Mouse (Mus musculus) hindlimb bud, embryonic 11.5 days (tissue): ENCODE data around the gene Trim44.
A peak's percentile ranks its signal among the peaks of the same experiment; 100 is the strongest.

Experiments
- DNase-seq: peaks from one replicate; pipeline ENCODE4 v3.0.0-alpha.2; 2012; ENCODE audit warnings: low read depth, low spot score; ENCODE audit errors: extremely low spot score

Gene Trim44

GRCm38 (mm10) chr2:102291533-102291932, 116.1 kb downstream of the Trim44 start:
- DNase-seq: no peak

GRCm38 (mm10) chr2:102290041-102290440, 117.6 kb downstream of the Trim44 start:
- DNase-seq: peak; percentile 35

GRCm38 (mm10) chr2:102288676-102289075, 119.0 kb downstream of the Trim44 start:
- no peak for DNase-seq

GRCm38 (mm10) chr2:102287369-102287768, 120.3 kb downstream of the Trim44 start:
- no peak for DNase-seq

- no peak for DNase-seq
These were observed 125.5 kb downstream of the Trim44 start for GRCm38 (mm10) chr2:102282081-102282480.

GRCm38 (mm10) chr2:102279779-102280178, 127.8 kb downstream of the Trim44 start:
- no peak for DNase-seq

GRCm38 (mm10) chr2:102277946-102278345, 129.7 kb downstream of the Trim44 start:
- DNase-seq: no peak

GRCm38 (mm10) chr2:102273280-102273679, 134.3 kb downstream of the Trim44 start:
- no peak for DNase-seq

GRCm38 (mm10) chr2:102267582-102268339, 139.9 kb downstream of the Trim44 start:
- DNase-seq: no peak

- no peak for DNase-seq
These were observed 140.7 kb downstream of the Trim44 start for GRCm38 (mm10) chr2:102266911-102267310.

- DNase-seq: no peak
These were observed 148.5 kb downstream of the Trim44 start for GRCm38 (mm10) chr2:102259139-102259538.

GRCm38 (mm10) chr2:102258682-102259081, 148.9 kb downstream of the Trim44 start:
- DNase-seq: no peak

- DNase-seq: no peak
These were observed 149.5 kb downstream of the Trim44 start for GRCm38 (mm10) chr2:102257964-102258605.

GRCm38 (mm10) chr2:102256591-102257335, 150.9 kb downstream of the Trim44 start:
- DNase-seq: no peak

GRCm38 (mm10) chr2:102256100-102256499, 151.5 kb downstream of the Trim44 start:
- DNase-seq: no peak

GRCm38 (mm10) chr2:102253204-102253603, 154.4 kb downstream of the Trim44 start:
- no peak for DNase-seq

GRCm38 (mm10) chr2:102252651-102253050, 155.0 kb downstream of the Trim44 start:
- no peak for DNase-seq
